Mouse (Mus musculus): ENCODE data around the gene Acsbg1.

GRCm38 (mm10) chr9:54661605-54662377 lies at the start of gene Acsbg1:
- no peak for TF ChIP-seq CTCF (IDR thresholded peaks at IDR 0.05; ENCODE audit: control insufficient read depth, insufficient read depth, insufficient read length)
- no peak for TF ChIP-seq MYOD1 (IDR thresholded peaks at IDR 0.05; ENCODE audit: control insufficient read depth, insufficient read length, low read depth)
- TF ChIP-seq CEBPB (IDR thresholded peaks at IDR 0.05; ENCODE audit: low read depth) = no peak
- TF ChIP-seq USF1 (IDR thresholded peaks at IDR 0.05; ENCODE audit: low read depth) = no peak
- TF ChIP-seq MAX (IDR thresholded peaks at IDR 0.05) = no peak
